7 mouse cellular contexts compared by ENCODE assay signal in genomic region chr17:71001699-71002080, GRCm38 (mm10). TPM values are rescaled to one million over a fixed set of nuclear protein-coding genes. Genes with fewer than 3 reads are reported as not detected.
DNase-seq lines count a peak whose midpoint lies in the region; ATAC-seq and TF ChIP-seq lines count a peak whose summit lies in the region.

No protein-coding gene starts in this region.

- 2% methylated on average over 33 of the region's 43 CpGs for WGBS in forebrain, postnatal 0 days
- under 1% methylated on average over 43 of the region's 43 CpGs for WGBS in intestine, embryonic 14.5 days
- WGBS in lung, embryonic 16.5 days, result under 1% methylated on average over 39 of the region's 43 CpGs

- H3K27ac ChIP-seq in forebrain, postnatal 0 days (ENCODE audit: low read depth, low read length), result peak overlapping the region; percentile 95
- H3K27ac ChIP-seq in intestine, embryonic 14.5 days (ENCODE audit: low read depth), result peak overlapping the region; percentile 100
- peak overlapping the region; percentile 100 for H3K27ac ChIP-seq in lung, embryonic 16.5 days (ENCODE audit: low read length)

- H3K9me3 ChIP-seq in forebrain, postnatal 0 days (ENCODE audit: low read length), result no peaks in the 10 kb centered on the region
- H3K9me3 ChIP-seq in intestine, embryonic 14.5 days (ENCODE audit: control insufficient read depth, low read length), result no peaks in the 10 kb centered on the region
- H3K9me3 ChIP-seq in lung, embryonic 16.5 days (ENCODE audit: control insufficient read depth, low read length), result no peaks in the 10 kb centered on the region

- H3K4me1 ChIP-seq in forebrain, postnatal 0 days (ENCODE audit: insufficient read depth), result 0 out of 2 replicates have a peak, but pooled peaks cover 4% of the 10 kb centered on the region
- peaks cover 39% of the 10 kb centered on the region for H3K4me1 ChIP-seq in intestine, embryonic 14.5 days (replicated peaks; ENCODE audit: control insufficient read depth, insufficient read depth, low read length)
- H3K4me1 ChIP-seq in lung, embryonic 16.5 days (replicated peaks; ENCODE audit: control insufficient read depth, insufficient read depth, low read length), result peaks cover 36% of the 10 kb centered on the region

- peak overlapping the region; percentile 90 for H3K4me3 ChIP-seq in forebrain, postnatal 0 days (ENCODE audit: low read depth, low read length)
- peak overlapping the region; percentile 72 for H3K4me3 ChIP-seq in intestine, embryonic 14.5 days (ENCODE audit: low read depth, low read length)
- H3K4me3 ChIP-seq in lung, embryonic 16.5 days (ENCODE audit: low read length), result peak overlapping the region; percentile 91

- H3K9ac ChIP-seq in forebrain, postnatal 0 days, result peak overlapping the region; percentile 77
- peak overlapping the region; percentile 98 for H3K9ac ChIP-seq in intestine, embryonic 14.5 days (ENCODE audit: low read length)
- peak overlapping the region; percentile 100 for H3K9ac ChIP-seq in lung, embryonic 16.5 days (ENCODE audit: low read length)

- H3K36me3 ChIP-seq in forebrain, postnatal 0 days (ENCODE audit: insufficient read depth), result no peaks in the 10 kb centered on the region
- H3K36me3 ChIP-seq in intestine, embryonic 14.5 days (ENCODE audit: control insufficient read depth, insufficient read depth, low read length), result peaks cover 8% of the 10 kb centered on the region; the same call in 1 of the 2 replicates
- H3K36me3 ChIP-seq in lung, embryonic 16.5 days (ENCODE audit: control insufficient read depth, insufficient read depth, low read length), result no peaks in the 10 kb centered on the region; the same call in none of the 2 replicates

- H3K4me2 ChIP-seq in forebrain, postnatal 0 days (ENCODE audit: low read depth), result peak overlapping the region; percentile 55
- H3K4me2 ChIP-seq in intestine, embryonic 14.5 days (ENCODE audit: low read length), result peak overlapping the region; percentile 84
- peak overlapping the region; percentile 71 for H3K4me2 ChIP-seq in lung, embryonic 16.5 days (ENCODE audit: low read depth, low read length)

- no peak for TF ChIP-seq CTCF in forebrain, postnatal 0 days (IDR thresholded peaks at IDR 0.05; ENCODE audit: low read depth)

- DNase-seq in ovary, adult 18-20 months (ENCODE audit: low spot score), result peak; percentile 26
- no peak for DNase-seq in ovary, postnatal 10 days (ENCODE audit: low spot score)
- peak; percentile 45 for DNase-seq in brain, adult 2 months (ENCODE audit: low read depth, low spot score)
- peak; percentile 62 for DNase-seq in forebrain, postnatal 0 days
- DNase-seq in intestine, embryonic 14.5 days (ENCODE audit: low spot score), result no peak
- peak; percentile 36 for DNase-seq in right cerebral cortex, postnatal 4 days

- H3K27me3 ChIP-seq in forebrain, postnatal 0 days (ENCODE audit: insufficient read depth, low read length), result no peaks in the 10 kb centered on the region
- H3K27me3 ChIP-seq in intestine, embryonic 14.5 days (replicated peaks; ENCODE audit: control insufficient read depth, insufficient read depth, low read length), result no peaks in the 10 kb centered on the region
- H3K27me3 ChIP-seq in lung, embryonic 16.5 days (ENCODE audit: control insufficient read depth, insufficient read depth, low read depth, low read length), result no peaks in the 10 kb centered on the region

- ATAC-seq in forebrain, postnatal 0 days, result peak; percentile 52
- ATAC-seq in intestine, embryonic 14.5 days (replicated peaks; ENCODE audit: low FRiP score, low TSS enrichment, low read depth), result peak; percentile 61
- ATAC-seq in lung, embryonic 16.5 days (ENCODE audit: low read depth), result peak; percentile 66

RNA-seq across cellular contexts. Expression of gene Myom1, which starts 0.7 kb away (rescaled TPM):
- total RNA-seq in forebrain, postnatal 0 days (2014; rRNA removed), result 1.5 and 2.0 TPM in 2 replicates
- polyA plus RNA-seq in forebrain, postnatal 0 days (2015; fragmentation: Nextera tagmentation; extraction: Ambion mirVana), result 0.52 and 1.2 TPM in 2 replicates
- polyA plus RNA-seq in intestine, embryonic 14.5 days (2014; fragmentation: Nextera tagmentation; extraction: Ambion mirVana), result 18.5 and 20.1 TPM in 2 replicates
- 11.4 and 13.2 TPM in 2 replicates for polyA plus RNA-seq in lung, embryonic 16.5 days (2015; fragmentation: Nextera tagmentation; extraction: Ambion mirVana)

RNA-seq across cellular contexts. Expression of gene Myl12a, which starts 1.0 kb away (rescaled TPM):
- 35.6 and 37.0 TPM in 2 replicates for total RNA-seq in forebrain, postnatal 0 days (2014; rRNA removed)
- 80.4 and 80.8 TPM in 2 replicates for polyA plus RNA-seq in forebrain, postnatal 0 days (2015; fragmentation: Nextera tagmentation; extraction: Ambion mirVana)
- polyA plus RNA-seq in intestine, embryonic 14.5 days (2014; fragmentation: Nextera tagmentation; extraction: Ambion mirVana), result 536 and 581 TPM in 2 replicates
- polyA plus RNA-seq in lung, embryonic 16.5 days (2015; fragmentation: Nextera tagmentation; extraction: Ambion mirVana), result 738 and 739 TPM in 2 replicates

Comparison
In these comparisons a context has a peak if more than half of its experiments do, and no peak if none do; other contexts are left out.
1. DNase-seq: peak in ovary, adult 18-20 months (single experiment), brain, adult 2 months (single experiment), forebrain, postnatal 0 days (single experiment) and right cerebral cortex, postnatal 4 days (single experiment); none in ovary, postnatal 10 days (single experiment) and intestine, embryonic 14.5 days (single experiment).
2. Peak in every context shown above with its lines, with median percentiles within 50 percentile points of each other: ATAC-seq, H3K27ac ChIP-seq, H3K4me2 ChIP-seq, H3K4me3 ChIP-seq and H3K9ac ChIP-seq.